Mouse (Mus musculus) megakaryocyte, embryonic 14.5 days (primary cell): ENCODE results near the gene Cachd1.

Source experiments
- FLI1 ChIP-seq: IDR thresholded peaks from 2 replicates; pipeline ENCODE4 v1.6.1; 2012; ENCODE audit warnings: low read length, inconsistent platforms, mixed read lengths
- GATA1 ChIP-seq: IDR thresholded peaks from 3 replicates; pipeline ENCODE4 v1.6.1; 2012; ENCODE audit warnings: mixed read lengths, low read length, inconsistent platforms, borderline replicate concordance

GRCm38 (mm10) chr4:100819238-100819637 lies 42.8 kb downstream of the Cachd1 start:
- TF ChIP-seq GATA1 (no peak), FLI1 (no peak)
